Mouse (Mus musculus) liver, adult 2 months (tissue): ENCODE measurements around the gene Cdh23. TPM values are rescaled to one million over a fixed set of nuclear protein-coding genes. Genes with fewer than 3 reads are reported as not detected.

ENCODE experiments used
- DNase-seq: peaks from one replicate; pipeline ENCODE4 v3.0.0-alpha.2; 2011; ENCODE audit warnings: low read depth, low spot score; ENCODE audit errors: extremely low read depth
- H3K27ac ChIP-seq: fragments of 200-500 bp; replicated peaks from 2 replicates; pipeline ENCODE4 v1.5.1; 2012; ENCODE audit warnings: low read depth, mild to moderate bottlenecking, control low read depth, inconsistent platforms, low read length; ENCODE audit not compliant: insufficient read depth
- H3K27me3 ChIP-seq: fragments of 200-500 bp; 2 replicates; pipeline ENCODE4 v1.6.1; 2012; ENCODE audit warnings: mild to moderate bottlenecking, moderate library complexity, low read length, inconsistent platforms; ENCODE audit not compliant: control insufficient read depth, insufficient read depth
- H3K36me3 ChIP-seq: fragments of 200-500 bp; 2 replicates; pipeline ENCODE4 v1.6.1; 2012; ENCODE audit warnings: low read length, inconsistent platforms; ENCODE audit not compliant: control insufficient read depth, insufficient read depth
- H3K4me1 ChIP-seq: fragments of 200-500 bp; 2 replicates; pipeline ENCODE4 v1.6.1; 2011; ENCODE audit warnings: low read length; ENCODE audit not compliant: control insufficient read depth, insufficient read depth
- H3K4me3 ChIP-seq: fragments of 200-500 bp; 2 replicates; pipeline ENCODE4 v1.5.1; 2011; ENCODE audit warnings: low read depth, mild to moderate bottlenecking, control low read depth, low read length, moderate library complexity; ENCODE audit not compliant: insufficient read depth
- H3K79me2 ChIP-seq: fragments of 200-500 bp; 2 replicates; pipeline ENCODE4 v1.6.1; 2012; ENCODE audit warnings: inconsistent platforms, mild to moderate bottlenecking, low read length, moderate library complexity; ENCODE audit not compliant: control insufficient read depth, insufficient read depth
- H3K9ac ChIP-seq: fragments of 200-500 bp; 2 replicates; pipeline ENCODE4 v1.6.1; 2012; ENCODE audit warnings: low read depth, mild to moderate bottlenecking, control low read depth, inconsistent platforms, low read length
- CTCF ChIP-seq: fragments of 200-500 bp; IDR thresholded peaks from 2 replicates; pipeline ENCODE4 v1.5.1; 2011; ENCODE audit warnings: low read depth, low read length, control low read depth
- POLR2A ChIP-seq: fragments of 200-500 bp; IDR thresholded peaks from 2 replicates; pipeline ENCODE4 v1.6.1; 2011; ENCODE audit warnings: low read length, control low read depth; ENCODE audit not compliant: insufficient read depth; ENCODE audit errors: extremely low read depth
- WGBS: fragments of 180-500 bp; shearing (Covaris S2); methylation state at CpG from one replicate; pipeline ENCODE4 v1.1.7; 2018; 5-methylcytosine and 5-hydroxymethylcytosine counted together
- polyA plus RNA-seq: library from polyadenylated mRNA; depleted of rRNA; stranded (reverse); fragments of >200 nt; gene quantifications from 2 replicates; pipeline ENCODE4 v1.2.3, GENCODE M21; 2012; rRNA removed
- total RNA-seq: library from RNA; depleted of rRNA; stranded (reverse); fragments of >200 nt; gene quantifications from 2 replicates; pipeline ENCODE4 v1.2.3, GENCODE M21; 2014; rRNA removed

The Cdh23 gene
- total and polyA plus RNA-seq, 2 experiments: not detected

- no peaks in the 10 kb centered on the region for H3K79me2 ChIP-seq
- no peaks in the 10 kb centered on the region for H3K27me3 ChIP-seq
- H3K4me3 ChIP-seq: no peak overlapping the region
- no peak overlapping the region for H3K27ac ChIP-seq
- no peak for DNase-seq
- TF ChIP-seq CTCF (no peak), POLR2A (no peak)
- WGBS: 76% methylated on average over 5 of the region's 5 CpGs
- no peak overlapping the region for H3K9ac ChIP-seq
- H3K36me3 ChIP-seq: no peaks in the 10 kb centered on the region
- no peaks in the 10 kb centered on the region for H3K4me1 ChIP-seq
Observed at GRCm38 (mm10) chr10:60261530-60261929, 434.8 kb downstream of the Cdh23 start.

GRCm38 (mm10) chr10:60260557-60261294 is 435.6 kb downstream of the Cdh23 start:
- 89% methylated on average over 5 of the region's 5 CpGs for WGBS
- TF ChIP-seq POLR2A: no peak
- TF ChIP-seq CTCF: no peak
- Histone ChIP-seq H3K27me3 (no peaks in the 10 kb centered on the region), H3K4me3 (no peak overlapping the region), H3K4me1 (no peaks in the 10 kb centered on the region), H3K9ac (no peak overlapping the region), H3K27ac (peak overlapping the region; percentile 17; the same call in 1 of the 2 replicates), H3K36me3 (no peaks in the 10 kb centered on the region), H3K79me2 (no peaks in the 10 kb centered on the region)
- no peak for DNase-seq

- Histone ChIP-seq H3K9ac (no peak overlapping the region), H3K36me3 (no peaks in the 10 kb centered on the region), H3K79me2 (no peaks in the 10 kb centered on the region), H3K27me3 (no peaks in the 10 kb centered on the region), H3K4me3 (no peak overlapping the region), H3K27ac (no peak overlapping the region), H3K4me1 (no peaks in the 10 kb centered on the region)
- 78% methylated on average over 16 of the region's 16 CpGs for WGBS
- DNase-seq: no peak
- no peak for TF ChIP-seq POLR2A
- no peak for TF ChIP-seq CTCF
Observed at GRCm38 (mm10) chr10:60257261-60257825, 438.9 kb downstream of the Cdh23 start.

- TF ChIP-seq CTCF (no peak), POLR2A (no peak)
- WGBS: 88% methylated on average over 6 of the region's 6 CpGs
- no peak for DNase-seq
- Histone ChIP-seq H3K4me1 (no peaks in the 10 kb centered on the region), H3K27me3 (no peaks in the 10 kb centered on the region), H3K9ac (no peak overlapping the region), H3K4me3 (no peak overlapping the region), H3K27ac (no peak overlapping the region), H3K36me3 (no peaks in the 10 kb centered on the region), H3K79me2 (no peaks in the 10 kb centered on the region)
Observed at GRCm38 (mm10) chr10:60256088-60256487, 440.2 kb downstream of the Cdh23 start.

Other genes with a start within 250 kb of the Cdh23 start
- gene Slc29a3, start 56.3 kb upstream of the Cdh23 start, total RNA-seq: 1.8 and 2.1 TPM in 2 replicates
- 2.5 and 2.8 TPM in 2 replicates for gene Slc29a3, start 56.3 kb upstream of the Cdh23 start, polyA plus RNA-seq
- gene Unc5b, start 135.1 kb upstream of the Cdh23 start, total RNA-seq: 0.83 and 1.3 TPM in 2 replicates
- 1.0 and 1.1 TPM in 2 replicates for gene Unc5b, start 135.1 kb upstream of the Cdh23 start, polyA plus RNA-seq